Mouse (Mus musculus) cerebellum, postnatal 14 days (tissue): ENCODE measurements at regions not wholly inside any gene's neighbourhood (a gene's known extent, or its start where the extent isn't known, plus 50 kb on each side); places are given as distances from the start of the nearest gene placed in this dataset.

ENCODE experiments used
- DNase-seq, 2 experiments: peaks; one replicate each; pipeline ENCODE4 v3.0.0; 2021; ENCODE audit warnings: mixed read lengths in 2 of 2

- DNase-seq, result peak; percentile 20 to 42
Observed at GRCm38 (mm10) chr7:59080109-59080508, 148.4 kb upstream of the Ube3a start.
